Mouse (Mus musculus): ENCODE data around the gene 9330182L06Rik. TPM values are rescaled to one million over a fixed set of nuclear protein-coding genes. Genes with fewer than 3 reads are reported as not detected.
A peak's percentile ranks its signal among the peaks of the same experiment; 100 is the strongest.

9330182L06Rik gene
- polyA plus RNA-seq, 1 experiment from 2014 or later = 4.3 TPM

- H3K27me3 ChIP-seq (ENCODE audit: control insufficient read depth, insufficient read depth, low read length) = no peaks in the 10 kb centered on the region
- no peak overlapping the region for H3K9ac ChIP-seq (replicated peaks; ENCODE audit: low read length)
- no peaks in the 10 kb centered on the region for H3K36me3 ChIP-seq (replicated peaks; ENCODE audit: control insufficient read depth, insufficient read depth, low read depth, low read length)
- WGBS = 90% methylated on average over 3 of the region's 3 CpGs
- no peaks in the 10 kb centered on the region for H3K9me3 ChIP-seq (replicated peaks; ENCODE audit: control insufficient read depth, low read length)
- ATAC-seq (replicated peaks; ENCODE audit: insufficient number of reproducible peaks, low FRiP score, low TSS enrichment, low read depth) = no peak
- H3K4me3 ChIP-seq (ENCODE audit: low read depth, low read length) = no peak overlapping the region
- no peak overlapping the region for H3K27ac ChIP-seq (replicated peaks; ENCODE audit: low read depth, low read length)
- no peaks in the 10 kb centered on the region for H3K4me1 ChIP-seq (ENCODE audit: control insufficient read depth, insufficient read depth, low read length)
- no peak overlapping the region for H3K4me2 ChIP-seq (ENCODE audit: low read depth, low read length)
- DNase-seq (ENCODE audit: low spot score) = no peak
Measured at GRCm38 (mm10) chr5:9371127-9371526, 105.2 kb downstream of the 9330182L06Rik start.

GRCm38 (mm10) chr5:9373341-9373740 is 107.4 kb downstream of the 9330182L06Rik start:
- H3K36me3 ChIP-seq (replicated peaks; ENCODE audit: control insufficient read depth, insufficient read depth, low read depth, low read length) = no peaks in the 10 kb centered on the region
- H3K27me3 ChIP-seq (ENCODE audit: control insufficient read depth, insufficient read depth, low read length) = no peaks in the 10 kb centered on the region
- H3K4me1 ChIP-seq (ENCODE audit: control insufficient read depth, insufficient read depth, low read length) = no peaks in the 10 kb centered on the region
- WGBS = 81% methylated on average over 4 of the region's 4 CpGs
- DNase-seq (ENCODE audit: low spot score) (no peak), ATAC-seq (replicated peaks; ENCODE audit: insufficient number of reproducible peaks, low FRiP score, low TSS enrichment, low read depth) (no peak)
- H3K4me2 ChIP-seq (ENCODE audit: low read depth, low read length) = no peak overlapping the region
- H3K9ac ChIP-seq (replicated peaks; ENCODE audit: low read length) = no peak overlapping the region
- no peaks in the 10 kb centered on the region for H3K9me3 ChIP-seq (replicated peaks; ENCODE audit: control insufficient read depth, low read length)
- H3K4me3 ChIP-seq (ENCODE audit: low read depth, low read length) = no peak overlapping the region
- H3K27ac ChIP-seq (replicated peaks; ENCODE audit: low read depth, low read length) = no peak overlapping the region

GRCm38 (mm10) chr5:9389968-9390367 is 124.0 kb downstream of the 9330182L06Rik start:
- Histone ChIP-seq H3K27me3 (ENCODE audit: control insufficient read depth, insufficient read depth, low read length) (no peaks in the 10 kb centered on the region), H3K27ac (replicated peaks; ENCODE audit: low read depth, low read length) (no peak overlapping the region), H3K9me3 (replicated peaks; ENCODE audit: control insufficient read depth, low read length) (no peaks in the 10 kb centered on the region), H3K36me3 (replicated peaks; ENCODE audit: control insufficient read depth, insufficient read depth, low read depth, low read length) (no peaks in the 10 kb centered on the region), H3K9ac (replicated peaks; ENCODE audit: low read length) (no peak overlapping the region), H3K4me1 (ENCODE audit: control insufficient read depth, insufficient read depth, low read length) (no peaks in the 10 kb centered on the region), H3K4me2 (ENCODE audit: low read depth, low read length) (no peak overlapping the region), H3K4me3 (ENCODE audit: low read depth, low read length) (no peak overlapping the region)
- ATAC-seq (replicated peaks; ENCODE audit: insufficient number of reproducible peaks, low FRiP score, low TSS enrichment, low read depth) = no peak
- WGBS = 82% methylated on average over 7 of the region's 7 CpGs
- no peak for DNase-seq (ENCODE audit: low spot score)

- Histone ChIP-seq H3K36me3 (replicated peaks; ENCODE audit: control insufficient read depth, insufficient read depth, low read depth, low read length) (no peaks in the 10 kb centered on the region), H3K27me3 (ENCODE audit: control insufficient read depth, insufficient read depth, low read length) (no peaks in the 10 kb centered on the region), H3K4me2 (ENCODE audit: low read depth, low read length) (no peak overlapping the region), H3K27ac (replicated peaks; ENCODE audit: low read depth, low read length) (no peak overlapping the region), H3K9ac (replicated peaks; ENCODE audit: low read length) (no peak overlapping the region), H3K4me3 (ENCODE audit: low read depth, low read length) (no peak overlapping the region), H3K4me1 (ENCODE audit: control insufficient read depth, insufficient read depth, low read length) (no peaks in the 10 kb centered on the region), H3K9me3 (replicated peaks; ENCODE audit: control insufficient read depth, low read length) (no peaks in the 10 kb centered on the region)
- WGBS = 75% methylated on average over 1 of the region's 1 CpGs
- ATAC-seq (replicated peaks; ENCODE audit: insufficient number of reproducible peaks, low FRiP score, low TSS enrichment, low read depth) = no peak
- DNase-seq (ENCODE audit: low spot score) = no peak
Measured at GRCm38 (mm10) chr5:9391858-9392393, 126.0 kb downstream of the 9330182L06Rik start.

GRCm38 (mm10) chr5:9417098-9417497 is 151.2 kb downstream of the 9330182L06Rik start:
- Histone ChIP-seq H3K4me1 (ENCODE audit: control insufficient read depth, insufficient read depth, low read length) (no peaks in the 10 kb centered on the region), H3K9me3 (replicated peaks; ENCODE audit: control insufficient read depth, low read length) (no peaks in the 10 kb centered on the region), H3K9ac (replicated peaks; ENCODE audit: low read length) (no peak overlapping the region), H3K27ac (replicated peaks; ENCODE audit: low read depth, low read length) (no peak overlapping the region), H3K4me2 (ENCODE audit: low read depth, low read length) (no peak overlapping the region), H3K4me3 (ENCODE audit: low read depth, low read length) (no peak overlapping the region), H3K27me3 (ENCODE audit: control insufficient read depth, insufficient read depth, low read length) (no peaks in the 10 kb centered on the region), H3K36me3 (replicated peaks; ENCODE audit: control insufficient read depth, insufficient read depth, low read depth, low read length) (no peaks in the 10 kb centered on the region)
- 86% methylated on average over 7 of the region's 7 CpGs for WGBS
- ATAC-seq (replicated peaks; ENCODE audit: insufficient number of reproducible peaks, low FRiP score, low TSS enrichment, low read depth) = no peak
- no peak for DNase-seq (ENCODE audit: low spot score)

GRCm38 (mm10) chr5:9417802-9418201 is 151.9 kb downstream of the 9330182L06Rik start:
- ATAC-seq (replicated peaks; ENCODE audit: insufficient number of reproducible peaks, low FRiP score, low TSS enrichment, low read depth) (no peak), DNase-seq (ENCODE audit: low spot score) (no peak)
- Histone ChIP-seq H3K4me1 (ENCODE audit: control insufficient read depth, insufficient read depth, low read length) (no peaks in the 10 kb centered on the region), H3K27me3 (ENCODE audit: control insufficient read depth, insufficient read depth, low read length) (no peaks in the 10 kb centered on the region), H3K36me3 (replicated peaks; ENCODE audit: control insufficient read depth, insufficient read depth, low read depth, low read length) (no peaks in the 10 kb centered on the region), H3K27ac (replicated peaks; ENCODE audit: low read depth, low read length) (no peak overlapping the region), H3K4me2 (ENCODE audit: low read depth, low read length) (no peak overlapping the region), H3K9me3 (replicated peaks; ENCODE audit: control insufficient read depth, low read length) (no peaks in the 10 kb centered on the region), H3K4me3 (ENCODE audit: low read depth, low read length) (no peak overlapping the region), H3K9ac (replicated peaks; ENCODE audit: low read length) (no peak overlapping the region)
- WGBS = 89% methylated on average over 9 of the region's 9 CpGs

GRCm38 (mm10) chr5:9419964-9420363 is 154.0 kb downstream of the 9330182L06Rik start:
- Histone ChIP-seq H3K27me3 (ENCODE audit: control insufficient read depth, insufficient read depth, low read length) (no peaks in the 10 kb centered on the region), H3K4me1 (ENCODE audit: control insufficient read depth, insufficient read depth, low read length) (no peaks in the 10 kb centered on the region), H3K9me3 (replicated peaks; ENCODE audit: control insufficient read depth, low read length) (no peaks in the 10 kb centered on the region), H3K36me3 (replicated peaks; ENCODE audit: control insufficient read depth, insufficient read depth, low read depth, low read length) (no peaks in the 10 kb centered on the region), H3K9ac (replicated peaks; ENCODE audit: low read length) (no peak overlapping the region), H3K4me3 (ENCODE audit: low read depth, low read length) (no peak overlapping the region), H3K4me2 (ENCODE audit: low read depth, low read length) (no peak overlapping the region), H3K27ac (replicated peaks; ENCODE audit: low read depth, low read length) (no peak overlapping the region)
- 50% methylated on average over 1 of the region's 1 CpGs for WGBS
- ATAC-seq (replicated peaks; ENCODE audit: insufficient number of reproducible peaks, low FRiP score, low TSS enrichment, low read depth) (no peak), DNase-seq (ENCODE audit: low spot score) (peak; percentile 9)

- WGBS = 59% methylated on average over 2 of the region's 2 CpGs
- no peak overlapping the region for H3K9ac ChIP-seq (replicated peaks; ENCODE audit: low read length)
- no peaks in the 10 kb centered on the region for H3K4me1 ChIP-seq (ENCODE audit: control insufficient read depth, insufficient read depth, low read length)
- no peaks in the 10 kb centered on the region for H3K9me3 ChIP-seq (replicated peaks; ENCODE audit: control insufficient read depth, low read length)
- H3K27me3 ChIP-seq (ENCODE audit: control insufficient read depth, insufficient read depth, low read length) = no peaks in the 10 kb centered on the region
- DNase-seq (ENCODE audit: low spot score) (no peak), ATAC-seq (replicated peaks; ENCODE audit: insufficient number of reproducible peaks, low FRiP score, low TSS enrichment, low read depth) (no peak)
- H3K36me3 ChIP-seq (replicated peaks; ENCODE audit: control insufficient read depth, insufficient read depth, low read depth, low read length) = no peaks in the 10 kb centered on the region
- H3K4me2 ChIP-seq (ENCODE audit: low read depth, low read length) = no peak overlapping the region
- no peak overlapping the region for H3K27ac ChIP-seq (replicated peaks; ENCODE audit: low read depth, low read length)
- no peak overlapping the region for H3K4me3 ChIP-seq (ENCODE audit: low read depth, low read length)
Measured at GRCm38 (mm10) chr5:9424464-9424863, 158.5 kb downstream of the 9330182L06Rik start.

Data from embryonic facial prominence, embryonic 11.5 days (tissue).